Comparison of ENCODE assay signal across 31 mouse cellular contexts in genomic region chr10:93800363-93800722, GRCm38 (mm10). TPM values are rescaled to one million over a fixed set of nuclear protein-coding genes. Genes with fewer than 3 reads are reported as not detected.
DNase-seq lines count a peak whose midpoint lies in the region; ATAC-seq and TF ChIP-seq lines count a peak whose summit lies in the region.
"Had no signal": no experiment of that assay in that cellular context is flagged by ENCODE, and none has a peak within 500 bp of the region (broad histone marks: within the 10 kb centered on the region; RNA-seq: fewer than 3 reads in every experiment).

No protein-coding gene starts in this region.

- H3K27me3 ChIP-seq in Patski, result no peaks in the 10 kb centered on the region
- no peaks in the 10 kb centered on the region for H3K27me3 ChIP-seq in limb, embryonic 14.5 days (ENCODE audit: control insufficient read depth, insufficient read depth, low read length)
- H3K27me3 ChIP-seq: forebrain, embryonic 12.5 days; kidney, embryonic 15.5 days; lung, embryonic 15.5 days; midbrain, embryonic 15.5 days had no signal

- no peak for TF ChIP-seq CTCF in Patski (IDR thresholded peaks at IDR 0.05)

- H3K9ac ChIP-seq in limb, embryonic 14.5 days (ENCODE audit: low read depth, low read length, severe bottlenecking), result no peak overlapping the region
- H3K9ac ChIP-seq: forebrain, embryonic 12.5 days; kidney, embryonic 15.5 days; liver, embryonic 15.5 days; lung, embryonic 15.5 days; midbrain, embryonic 15.5 days had no signal

- CTCF ChIA-PET in Patski (lab: Charles Lee), result interaction anchor here (1.0 to 4.2 kb wide), 6 partner anchors 10 to 156 kb away, joined by 3 to 22 read pairs (median 6); no protein-coding TSS in a partner anchor

- 0 out of 2 replicates have a peak, but pooled peaks have one; percentile 16 for ATAC-seq in frontal cortex, adult (ENCODE audit: low TSS enrichment)
- ATAC-seq in Patski, result peak; percentile 5
- ATAC-seq in limb, embryonic 14.5 days (ENCODE audit: low FRiP score, low read depth), result peak; percentile 44; the same call in 1 of the 2 replicates
- ATAC-seq: hindbrain, postnatal 0 days; intestine, postnatal 0 days; midbrain, embryonic 15.5 days had no signal

- 0 out of 2 replicates have a peak overlapping the region, but pooled peaks have one; percentile 8 for H3K4me2 ChIP-seq in limb, embryonic 14.5 days (replicated peaks; ENCODE audit: low read depth, low read length, severe bottlenecking)
- H3K4me2 ChIP-seq: forebrain, embryonic 12.5 days; kidney, embryonic 15.5 days; liver, embryonic 15.5 days; lung, embryonic 15.5 days; midbrain, embryonic 15.5 days had no signal

- in situ Hi-C loops in Patski (cut with MboI; ENCODE audit: low pct_unique_long_range_greater_than_20kb), result loop anchor here (25.0 kb wide), 1 partner anchor 738 kb away; no protein-coding TSS in a partner anchor

- WGBS in limb, embryonic 14.5 days, result 34% methylated on average over 4 of the region's 4 CpGs

- H3K27ac ChIP-seq in limb, embryonic 14.5 days (replicated peaks; ENCODE audit: low read depth, low read length), result no peak overlapping the region; the same call in 1 of the 2 replicates
- H3K27ac ChIP-seq: forebrain, embryonic 12.5 days; heart, embryonic 10.5 days; hindbrain, postnatal 0 days; kidney, embryonic 15.5 days; liver, embryonic 15.5 days; lung, embryonic 15.5 days; midbrain, embryonic 15.5 days had no signal

- no peak for DNase-seq in frontal cortex, postnatal 36 days (ENCODE audit: low spot score in 2 of 2)
- DNase-seq in heart, adult 18-20 months, result peak; percentile 22 to 29
- no peak for DNase-seq in heart, postnatal 25 days (ENCODE audit: low spot score)
- no peak for DNase-seq in Patski (ENCODE audit: low read depth, low spot score)
- DNase-seq in limb, embryonic 14.5 days (ENCODE audit: low spot score), result no peak
- no peak for DNase-seq in kidney, adult 8-10 months
- no peak for DNase-seq in adrenal gland, postnatal 36 days
- DNase-seq: adrenal gland, postnatal 14 days; cerebellum, adult 9-10 months; kidney, postnatal 36 days; layer of hippocampus, postnatal 36 days; liver; lung, postnatal 36 days; right cerebral cortex, postnatal 25 days had no signal

- POLR2A ChIA-PET in Patski (lab: Charles Lee), result interaction anchor here (0.5 kb wide), 1 partner anchor 52 kb away, joined by 3 read pairs; no protein-coding TSS in a partner anchor

- H3K36me3 ChIP-seq in limb, embryonic 14.5 days (ENCODE audit: control insufficient read depth, insufficient read depth, low read length), result no peaks in the 10 kb centered on the region
- H3K36me3 ChIP-seq: forebrain, embryonic 12.5 days; heart, embryonic 10.5 days; kidney, embryonic 15.5 days; liver, embryonic 15.5 days; lung, embryonic 15.5 days; midbrain, embryonic 15.5 days had no signal

- intact Hi-C loops in heart, postnatal 25 days (cut with DNase I), result no loop called here

- H3K9me3 ChIP-seq in limb, embryonic 14.5 days (ENCODE audit: control insufficient read depth, low read length), result no peaks in the 10 kb centered on the region
- H3K9me3 ChIP-seq: forebrain, embryonic 12.5 days; heart, embryonic 10.5 days; kidney, embryonic 15.5 days; liver, embryonic 15.5 days; lung, embryonic 15.5 days; megakaryocyte, embryonic 14.5 days; midbrain, embryonic 15.5 days had no signal

- no peak overlapping the region for H3K4me3 ChIP-seq in limb, embryonic 14.5 days (replicated peaks; ENCODE audit: low read length)
- H3K4me3 ChIP-seq: erythroblast, embryonic 14.5 days; forebrain, embryonic 12.5 days; heart, embryonic 10.5 days; kidney, embryonic 15.5 days; liver, embryonic 15.5 days; lung, embryonic 15.5 days; megakaryocyte, embryonic 14.5 days; midbrain, embryonic 15.5 days had no signal

- TF ChIP-seq POLR2A in limb, embryonic 14.5 days (IDR thresholded peaks at IDR 0.05; ENCODE audit: borderline replicate concordance, extremely low read depth, insufficient read depth, insufficient read length), result no peak

- peaks cover 8% of the 10 kb centered on the region for H3K4me1 ChIP-seq in limb, embryonic 14.5 days (ENCODE audit: control insufficient read depth, insufficient read depth, low read length)
- H3K4me1 ChIP-seq: forebrain, embryonic 12.5 days; heart, embryonic 10.5 days; kidney, embryonic 15.5 days; liver, embryonic 15.5 days; lung, embryonic 15.5 days; midbrain, embryonic 15.5 days had no signal

RNA-seq across cellular contexts. Expression of gene Usp44, which starts 31.0 kb away (rescaled TPM):
- not detected for total RNA-seq in heart, adult 18-20 months (2021)
- total RNA-seq in heart, postnatal 25 days (2021), result not detected
- polyA plus RNA-seq in Patski (2021), result 2.1 TPM
- polyA plus RNA-seq in limb, embryonic 14.5 days (2012; rRNA removed), result 0.70 and 0.88 TPM in 2 replicates
- 0.70 and 1.1 TPM in 2 replicates for polyA plus RNA-seq in limb, embryonic 14.5 days (2014; fragmentation: Nextera tagmentation; extraction: Ambion mirVana)
- not detected for total RNA-seq in adrenal gland, postnatal 36 days (2021)
- total RNA-seq: adrenal gland, postnatal 14 days; heart, postnatal 10 days; layer of hippocampus, adult 8-10 months; layer of hippocampus, postnatal 36 days; left cerebral cortex, postnatal 10 days; neutrophil, adult 5-6 weeks had no signal
- polyA plus RNA-seq: erythroblast, embryonic 14.5 days; spleen, adult 2 months; urinary bladder, adult 2 months had no signal

Comparison
In these comparisons a context has a peak if more than half of its experiments do, and no peak if none do; other contexts are left out.
1. DNase-seq: peak in heart, adult 18-20 months (2 of 2); none in frontal cortex, postnatal 36 days (0 of 2), heart, postnatal 25 days (single experiment), Patski (single experiment), limb, embryonic 14.5 days (single experiment), kidney, adult 8-10 months (0 of 2) and adrenal gland, postnatal 36 days (0 of 2).
2. Peak in every context shown above with its lines, with median percentiles within 50 percentile points of each other: ATAC-seq.